Mouse (Mus musculus): Measurements from ENCODE around the gene Dcps.
"Not testable (repeated sequence)": the region's sequence is repeated elsewhere in the genome, so short reads cannot be mapped to it uniquely, and the experiment has no call there.

Gene Dcps

GRCm38 (mm10) chr9:35176124-35176659 lies 331 bp upstream of the Dcps start:
- no peak for DNase-seq (ENCODE audit: low read depth, low spot score)

- DNase-seq (ENCODE audit: low read depth, low spot score): peak; percentile 15
Measured at GRCm38 (mm10) chr9:35173331-35173730, 2.5 kb downstream of the Dcps start.

GRCm38 (mm10) chr9:35170071-35170470 lies 5.8 kb downstream of the Dcps start:
- no peak for DNase-seq (ENCODE audit: low read depth, low spot score)

- no peak for DNase-seq (ENCODE audit: low read depth, low spot score)
Measured at GRCm38 (mm10) chr9:35166798-35167635, 8.8 kb downstream of the Dcps start.

GRCm38 (mm10) chr9:35166144-35166797 lies 9.6 kb downstream of the Dcps start:
- peak; percentile 80 for DNase-seq (ENCODE audit: low read depth, low spot score)

- no peak for DNase-seq (ENCODE audit: low read depth, low spot score)
Measured at GRCm38 (mm10) chr9:35164142-35164874, 11.6 kb downstream of the Dcps start.

GRCm38 (mm10) chr9:35163011-35163690 lies 12.7 kb downstream of the Dcps start:
- DNase-seq (ENCODE audit: low read depth, low spot score): no peak

GRCm38 (mm10) chr9:35161721-35162120 lies 14.1 kb downstream of the Dcps start:
- DNase-seq (ENCODE audit: low read depth, low spot score): no peak

- DNase-seq (ENCODE audit: low read depth, low spot score): no peak
Measured at GRCm38 (mm10) chr9:35160662-35161061, 15.2 kb downstream of the Dcps start.

- DNase-seq (ENCODE audit: low read depth, low spot score): no peak
Measured at GRCm38 (mm10) chr9:35158477-35158876, 17.4 kb downstream of the Dcps start.

GRCm38 (mm10) chr9:35156862-35157261 lies 19.0 kb downstream of the Dcps start:
- DNase-seq (ENCODE audit: low read depth, low spot score): no peak

- peak; percentile 77 for DNase-seq (ENCODE audit: low read depth, low spot score)
Measured at GRCm38 (mm10) chr9:35156002-35156710, 19.7 kb downstream of the Dcps start.

- DNase-seq (ENCODE audit: low read depth, low spot score): peak; percentile 71
Measured at GRCm38 (mm10) chr9:35152923-35153322, 22.9 kb downstream of the Dcps start.

GRCm38 (mm10) chr9:35148822-35149221 lies 27.0 kb downstream of the Dcps start:
- not testable (repeated sequence) for DNase-seq (ENCODE audit: low read depth, low spot score)

- not testable (repeated sequence) for DNase-seq (ENCODE audit: low read depth, low spot score)
Measured at GRCm38 (mm10) chr9:35147261-35147660, 28.6 kb downstream of the Dcps start.

- no peak for DNase-seq (ENCODE audit: low read depth, low spot score)
Measured at GRCm38 (mm10) chr9:35145829-35146228, 30.0 kb downstream of the Dcps start.

- DNase-seq (ENCODE audit: low read depth, low spot score): no peak
Measured at GRCm38 (mm10) chr9:35145118-35145517, 30.7 kb downstream of the Dcps start.

- no peak for DNase-seq (ENCODE audit: low read depth, low spot score)
Measured at GRCm38 (mm10) chr9:35142221-35142620, 33.6 kb downstream of the Dcps start.

GRCm38 (mm10) chr9:35139231-35139744 lies 36.6 kb downstream of the Dcps start:
- DNase-seq (ENCODE audit: low read depth, low spot score): no peak

GRCm38 (mm10) chr9:35138029-35138428 lies 37.8 kb downstream of the Dcps start:
- DNase-seq (ENCODE audit: low read depth, low spot score): peak; percentile 49
